Mouse (Mus musculus) liver, embryonic 11.5 days (tissue): ENCODE measurements at regions not wholly inside any gene's neighbourhood (a gene's known extent, or its start where the extent isn't known, plus 50 kb on each side); places are given as distances from the start of the nearest gene placed in this dataset.
A peak's percentile ranks its signal among the peaks of the same experiment; 100 is the strongest.

ENCODE experiments used
- ATAC-seq: fragments of 200-750 bp; cut with Nextera tagmentation; replicated peaks from 2 replicates; pipeline ENCODE4 v1.8.0; 2017; ENCODE audit warnings: moderate number of reproducible peaks, mild to moderate bottlenecking, moderate TSS enrichment, moderate library complexity; ENCODE audit not compliant: low FRiP score
- DNase-seq: peaks from one replicate; pipeline ENCODE4 v3.0.0-alpha.2; 2017; ENCODE audit warnings: low spot score
- H3K27ac ChIP-seq: fragments of 300-500 bp; sonication (generic); 2 replicates; pipeline ENCODE4 v1.5.1; 2014; ENCODE audit warnings: mild to moderate bottlenecking, low read depth, low read length, control low read depth
- H3K27me3 ChIP-seq: fragments of 300-500 bp; sonication (generic); replicated peaks from 2 replicates; pipeline ENCODE4 v1.6.1; 2014; ENCODE audit warnings: low read length, mixed read lengths; ENCODE audit not compliant: control insufficient read depth, insufficient read depth
- H3K36me3 ChIP-seq: fragments of 300-500 bp; sonication (generic); 2 replicates; pipeline ENCODE4 v1.6.1; 2014; ENCODE audit warnings: mild to moderate bottlenecking, low read length, moderate library complexity, mixed read lengths; ENCODE audit not compliant: control insufficient read depth, insufficient read depth
- H3K4me1 ChIP-seq: fragments of 300-500 bp; sonication (generic); replicated peaks from 2 replicates; pipeline ENCODE4 v1.6.1; 2014; ENCODE audit warnings: low read length, mixed read lengths; ENCODE audit not compliant: control insufficient read depth, insufficient read depth
- H3K4me2 ChIP-seq: fragments of 300-500 bp; sonication (generic); 2 replicates; pipeline ENCODE4 v1.6.1; 2014; ENCODE audit warnings: mild to moderate bottlenecking, control low read depth, moderate library complexity
- H3K4me3 ChIP-seq: fragments of 300-500 bp; sonication (generic); 2 replicates; pipeline ENCODE4 v1.5.1; 2014; ENCODE audit warnings: low read depth, low read length, control low read depth
- H3K9ac ChIP-seq: fragments of 300-500 bp; sonication (generic); 2 replicates; pipeline ENCODE4 v1.6.1; 2014; ENCODE audit warnings: low read depth, low read length, control low read depth
- H3K9me3 ChIP-seq: fragments of 300-500 bp; sonication (generic); 2 replicates; pipeline ENCODE4 v1.6.1; 2016; ENCODE audit warnings: low read length, inconsistent platforms, mixed read lengths; ENCODE audit not compliant: control insufficient read depth
- WGBS: fragments of 180-500 bp; shearing (Covaris S2); extraction: QIAGEN DNeasy Blood & Tissue Kit; methylation state at CpG from one replicate; pipeline ENCODE4 v1.1.7; 2014; 5-methylcytosine and 5-hydroxymethylcytosine counted together

- Histone ChIP-seq H3K4me2 (no peak overlapping the region), H3K4me3 (no peak overlapping the region), H3K4me1 (peaks cover 9% of the 10 kb centered on the region), H3K27me3 (no peaks in the 10 kb centered on the region), H3K36me3 (no peaks in the 10 kb centered on the region), H3K27ac (no peak overlapping the region), H3K9ac (no peak overlapping the region), H3K9me3 (peaks cover 2% of the 10 kb centered on the region; the same call in 1 of the 2 replicates)
- DNase-seq (no peak), ATAC-seq (no peak)
- 83% methylated on average over 4 of the region's 4 CpGs for WGBS
Observed at GRCm38 (mm10) chr8:126784604-126785003, 161.0 kb downstream of the Tomm20 start.

GRCm38 (mm10) chr8:126783703-126784440 is 161.8 kb downstream of the Tomm20 start:
- Histone ChIP-seq H3K9me3 (peaks cover 2% of the 10 kb centered on the region; the same call in 1 of the 2 replicates), H3K9ac (no peak overlapping the region), H3K4me2 (no peak overlapping the region), H3K4me1 (peaks cover 9% of the 10 kb centered on the region), H3K27ac (no peak overlapping the region), H3K27me3 (no peaks in the 10 kb centered on the region), H3K4me3 (no peak overlapping the region), H3K36me3 (no peaks in the 10 kb centered on the region)
- 83% methylated on average over 12 of the region's 12 CpGs for WGBS
- DNase-seq, result no peak
- no peak for ATAC-seq

GRCm38 (mm10) chr8:126778673-126779072 is 167.0 kb downstream of the Tomm20 start:
- H3K9me3 ChIP-seq, result no peaks in the 10 kb centered on the region
- peaks cover 23% of the 10 kb centered on the region for H3K4me1 ChIP-seq
- WGBS, result 78% methylated on average over 7 of the region's 7 CpGs
- no peak overlapping the region for H3K9ac ChIP-seq
- H3K36me3 ChIP-seq, result no peaks in the 10 kb centered on the region
- H3K27me3 ChIP-seq, result no peaks in the 10 kb centered on the region
- H3K4me3 ChIP-seq, result no peak overlapping the region
- ATAC-seq, result no peak
- H3K27ac ChIP-seq, result no peak overlapping the region
- no peak for DNase-seq
- H3K4me2 ChIP-seq, result no peak overlapping the region

- ATAC-seq, result no peak
- Histone ChIP-seq H3K9me3 (no peaks in the 10 kb centered on the region), H3K9ac (no peak overlapping the region), H3K4me2 (no peak overlapping the region), H3K4me1 (peaks cover 23% of the 10 kb centered on the region), H3K27me3 (no peaks in the 10 kb centered on the region), H3K36me3 (no peaks in the 10 kb centered on the region), H3K4me3 (no peak overlapping the region), H3K27ac (no peak overlapping the region)
- WGBS, result 67% methylated on average over 7 of the region's 7 CpGs
- no peak for DNase-seq
Observed at GRCm38 (mm10) chr8:126778131-126778530, 167.5 kb downstream of the Tomm20 start.

DNA sequence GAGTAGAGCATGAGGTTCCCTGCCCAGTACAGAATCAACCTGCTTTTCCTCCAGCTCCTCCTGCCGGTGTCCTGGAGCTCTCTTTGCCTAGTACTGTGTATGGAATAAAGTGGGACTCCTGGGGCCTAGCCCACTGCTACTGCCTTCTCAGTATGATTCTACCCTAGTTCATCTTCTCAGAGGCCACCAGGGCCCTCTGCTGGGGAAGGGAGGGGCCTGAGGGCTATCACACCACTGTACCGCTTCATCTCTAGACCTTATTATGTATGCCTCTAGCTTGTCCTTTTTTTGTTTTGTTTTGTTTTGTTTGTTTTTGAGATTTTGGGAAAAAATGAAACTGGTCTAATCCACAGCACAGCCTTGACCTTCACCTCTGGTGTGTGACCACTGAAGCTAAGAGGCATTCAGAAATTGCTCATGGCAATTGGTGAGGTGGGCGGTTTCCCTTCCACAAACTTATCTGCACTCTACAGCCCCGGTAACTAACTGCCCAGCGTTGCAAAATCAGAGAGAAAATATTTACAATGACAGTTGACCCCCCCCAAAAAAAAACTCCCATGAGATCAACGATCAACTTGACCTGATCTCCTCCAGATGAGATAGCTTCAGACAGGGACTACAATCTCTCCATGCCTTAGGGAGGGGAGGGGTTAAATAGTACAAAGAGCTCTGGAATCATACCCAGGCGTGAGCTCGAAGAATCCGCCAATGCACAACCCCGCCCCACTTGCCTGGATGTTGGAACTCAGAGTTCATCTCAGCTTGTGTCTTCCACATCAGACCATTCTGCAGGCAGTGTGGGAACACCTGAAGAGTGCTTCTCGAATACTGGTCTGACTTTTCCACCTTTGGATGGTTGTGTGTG is 168.8 kb downstream of the Tomm20 start:
- DNase-seq, result no peak
- Histone ChIP-seq H3K4me2 (peak overlapping the region; percentile 13), H3K36me3 (no peaks in the 10 kb centered on the region), H3K27ac (no peak overlapping the region; the same call in 1 of the 2 replicates), H3K4me1 (peaks cover 23% of the 10 kb centered on the region), H3K9ac (no peak overlapping the region), H3K4me3 (no peak overlapping the region), H3K9me3 (no peaks in the 10 kb centered on the region), H3K27me3 (no peaks in the 10 kb centered on the region)
- peak; percentile 86 for ATAC-seq
- 46% methylated on average over 11 of the region's 11 CpGs for WGBS

DNA sequence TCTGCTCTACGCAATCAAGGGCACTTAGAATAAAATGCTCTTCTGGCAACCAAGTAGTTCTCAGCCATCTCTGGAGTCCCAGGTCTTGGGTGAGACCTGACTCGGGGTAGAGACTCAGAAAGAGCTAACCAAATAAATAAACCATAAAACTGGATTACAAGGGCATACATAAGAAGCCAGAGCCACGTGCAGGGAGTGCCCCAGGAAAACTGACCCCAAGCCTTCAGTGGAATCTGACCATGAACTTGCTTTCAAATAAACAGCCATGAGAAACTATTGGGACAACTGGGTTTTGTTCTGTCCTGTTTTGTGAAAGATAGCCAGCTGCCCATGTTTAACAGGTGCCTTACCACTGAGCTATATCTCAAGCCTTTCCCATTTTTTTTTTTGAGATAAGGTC is 170.3 kb downstream of the Tomm20 start:
- no peak overlapping the region for H3K4me2 ChIP-seq
- H3K4me3 ChIP-seq, result no peak overlapping the region
- DNase-seq (no peak), ATAC-seq (no peak)
- WGBS, result 76% methylated on average over 3 of the region's 3 CpGs
- H3K4me1 ChIP-seq, result peaks cover 25% of the 10 kb centered on the region
- no peak overlapping the region for H3K27ac ChIP-seq
- no peaks in the 10 kb centered on the region for H3K27me3 ChIP-seq
- no peak overlapping the region for H3K9ac ChIP-seq
- H3K9me3 ChIP-seq, result no peaks in the 10 kb centered on the region
- no peaks in the 10 kb centered on the region for H3K36me3 ChIP-seq

- Histone ChIP-seq H3K4me1 (peaks cover 25% of the 10 kb centered on the region), H3K27me3 (no peaks in the 10 kb centered on the region), H3K9ac (no peak overlapping the region), H3K4me2 (no peak overlapping the region), H3K9me3 (no peaks in the 10 kb centered on the region), H3K4me3 (no peak overlapping the region), H3K27ac (no peak overlapping the region), H3K36me3 (no peaks in the 10 kb centered on the region)
- ATAC-seq, result no peak
- 75% methylated on average over 7 of the region's 7 CpGs for WGBS
- no peak for DNase-seq
Observed at GRCm38 (mm10) chr8:126774816-126775215, 170.8 kb downstream of the Tomm20 start.

DNA sequence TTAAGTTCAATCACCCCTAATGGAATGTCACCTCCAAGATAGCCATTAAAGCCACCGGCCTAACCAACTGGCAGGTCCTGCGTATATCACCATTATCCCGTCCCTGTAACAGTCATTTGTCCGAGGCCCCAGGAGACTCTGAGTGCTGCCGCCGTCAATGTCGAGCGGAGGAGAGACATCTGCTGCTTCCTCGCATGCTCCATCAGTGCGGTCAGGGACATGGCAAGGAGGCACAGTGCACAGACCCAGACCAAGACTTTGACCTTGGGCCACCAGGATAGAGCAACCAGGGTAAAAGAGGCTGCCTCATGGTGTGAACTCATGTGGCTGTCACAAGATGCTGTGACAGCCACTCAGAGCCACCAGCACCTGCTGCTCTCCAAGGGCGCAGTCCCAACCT is 172.9 kb downstream of the Tomm20 start:
- 88% methylated on average over 11 of the region's 11 CpGs for WGBS
- H3K4me1 ChIP-seq, result peaks cover 17% of the 10 kb centered on the region
- ATAC-seq, result no peak

More for the DNA sequence above, 172.9 kb downstream of the Tomm20 start:
- no peaks in the 10 kb centered on the region for H3K9me3 ChIP-seq
- H3K4me3 ChIP-seq, result no peak overlapping the region
- no peaks in the 10 kb centered on the region for H3K36me3 ChIP-seq
- no peak overlapping the region for H3K27ac ChIP-seq
- H3K9ac ChIP-seq, result no peak overlapping the region
- no peak for DNase-seq
- H3K27me3 ChIP-seq, result no peaks in the 10 kb centered on the region
- no peak overlapping the region for H3K4me2 ChIP-seq
